Mouse (Mus musculus): ENCODE results near the gene Slc24a1.

Gene Slc24a1

DNA sequence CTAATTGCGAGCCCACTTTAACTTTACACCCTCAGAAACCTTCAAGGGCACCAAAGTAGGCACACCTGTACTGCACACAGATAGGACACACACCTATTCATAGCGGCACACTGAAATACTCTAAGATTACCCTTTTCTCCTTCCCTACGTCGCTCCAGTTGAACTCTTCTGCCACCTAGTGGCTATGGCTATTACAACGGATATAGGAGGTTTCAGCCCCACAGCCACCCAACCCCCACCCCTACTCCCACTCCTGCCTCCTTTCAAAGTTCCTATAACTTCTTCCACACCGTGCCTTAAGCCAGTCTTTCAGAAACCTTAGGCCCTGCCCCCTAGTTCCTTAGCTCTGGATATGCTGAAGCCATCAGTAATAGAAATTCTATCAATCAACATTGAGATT is 14.9 kb downstream of the Slc24a1 start:
- DNase-seq = peak; percentile 74

DNA sequence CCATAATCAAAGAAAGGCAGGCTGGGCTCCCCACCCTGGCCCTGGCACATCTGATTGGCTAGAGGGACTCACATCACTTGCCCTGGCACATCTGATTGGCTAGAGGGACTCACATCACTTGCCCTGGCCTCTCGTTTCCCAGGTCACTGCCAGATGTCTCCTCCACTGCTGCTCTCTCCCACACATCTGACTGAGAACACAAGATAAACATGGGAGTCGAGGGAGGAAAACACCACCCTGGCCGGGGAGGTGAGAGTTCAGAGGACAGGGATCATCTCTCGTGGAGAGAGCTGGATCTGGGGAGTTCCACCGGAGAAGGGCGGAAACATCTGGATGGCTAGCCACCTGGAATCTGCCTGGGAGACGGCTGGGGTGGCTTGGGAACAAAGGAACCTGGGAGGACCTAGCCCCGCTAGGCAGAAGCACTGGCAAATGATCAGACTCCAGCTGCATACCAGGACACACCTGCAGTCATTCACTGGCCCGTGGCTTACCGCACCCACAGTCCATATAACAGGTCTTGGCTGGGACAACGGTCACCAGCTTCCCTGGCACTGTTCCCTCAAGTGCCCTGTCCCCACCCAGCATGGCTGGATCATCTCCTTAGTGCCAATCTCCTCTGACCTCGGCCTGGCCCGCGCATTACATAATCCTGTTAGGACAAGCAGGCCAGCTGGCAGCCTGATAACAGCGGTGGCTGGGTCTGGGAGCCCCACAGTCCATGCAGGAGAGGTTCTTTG is 17.2 kb downstream of the Slc24a1 start:
- DNase-seq = peak; percentile 70

DNA sequence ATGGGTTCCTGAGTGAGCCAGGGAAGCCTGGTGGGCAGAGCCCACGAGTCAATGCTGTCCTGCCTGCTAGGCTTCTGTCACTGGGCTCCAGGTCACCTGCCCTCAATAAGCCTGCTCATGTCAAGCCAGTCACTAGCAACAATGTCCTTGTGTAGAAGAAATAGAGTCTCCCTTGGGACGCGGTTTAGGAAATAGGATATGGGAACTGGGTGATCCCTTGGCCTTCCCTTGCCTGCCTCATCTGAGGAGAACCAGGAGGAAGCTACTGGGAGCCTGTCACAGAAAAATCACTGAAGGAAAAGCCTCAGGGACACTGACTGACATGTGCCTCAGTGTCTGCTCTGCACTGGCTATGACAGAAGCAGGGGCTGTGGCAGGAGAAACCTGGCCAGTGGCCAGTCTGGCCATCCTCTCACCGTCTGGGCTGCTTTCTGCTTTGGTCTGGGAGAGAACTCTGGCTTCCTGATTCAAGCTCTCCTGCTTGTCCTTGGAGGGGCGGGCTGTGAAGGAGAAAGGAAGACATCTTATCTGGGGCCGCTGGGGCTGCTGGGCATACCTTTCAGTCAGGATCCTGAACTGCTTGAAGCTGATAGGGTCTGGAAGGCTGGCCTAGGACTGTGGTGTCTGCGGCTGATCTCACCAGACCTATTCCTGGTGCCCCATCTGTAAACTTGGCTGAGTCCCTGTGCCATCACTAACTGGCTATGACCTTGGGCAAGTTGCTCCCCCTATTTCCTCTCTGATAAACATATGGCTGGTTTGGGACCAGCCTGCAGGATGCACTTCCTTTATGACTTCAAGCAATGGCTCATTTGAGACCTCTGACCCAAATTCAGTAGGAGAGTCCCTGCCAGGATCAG is 19.4 kb downstream of the Slc24a1 start:
- DNase-seq = no peak

DNA sequence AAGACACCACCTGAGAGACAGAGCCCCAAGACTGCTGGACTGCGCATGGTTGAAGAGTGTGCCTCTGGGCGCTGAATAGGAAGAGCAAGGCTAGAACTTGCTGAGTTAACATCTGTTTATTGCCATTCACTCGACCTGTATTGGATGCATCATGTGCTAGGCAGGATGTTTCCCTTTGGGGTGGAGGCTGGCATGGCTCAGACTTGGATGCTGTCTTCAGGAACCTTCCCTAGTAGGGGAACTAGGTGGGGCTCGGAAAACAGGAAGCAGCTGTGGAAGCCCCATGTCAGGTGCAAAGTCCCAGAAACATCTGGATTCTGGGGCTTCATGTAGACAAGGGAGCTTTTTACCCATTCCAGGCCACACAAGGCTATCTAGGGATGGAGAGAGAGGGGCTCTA is 21.2 kb downstream of the Slc24a1 start:
- no peak for DNase-seq

DNA sequence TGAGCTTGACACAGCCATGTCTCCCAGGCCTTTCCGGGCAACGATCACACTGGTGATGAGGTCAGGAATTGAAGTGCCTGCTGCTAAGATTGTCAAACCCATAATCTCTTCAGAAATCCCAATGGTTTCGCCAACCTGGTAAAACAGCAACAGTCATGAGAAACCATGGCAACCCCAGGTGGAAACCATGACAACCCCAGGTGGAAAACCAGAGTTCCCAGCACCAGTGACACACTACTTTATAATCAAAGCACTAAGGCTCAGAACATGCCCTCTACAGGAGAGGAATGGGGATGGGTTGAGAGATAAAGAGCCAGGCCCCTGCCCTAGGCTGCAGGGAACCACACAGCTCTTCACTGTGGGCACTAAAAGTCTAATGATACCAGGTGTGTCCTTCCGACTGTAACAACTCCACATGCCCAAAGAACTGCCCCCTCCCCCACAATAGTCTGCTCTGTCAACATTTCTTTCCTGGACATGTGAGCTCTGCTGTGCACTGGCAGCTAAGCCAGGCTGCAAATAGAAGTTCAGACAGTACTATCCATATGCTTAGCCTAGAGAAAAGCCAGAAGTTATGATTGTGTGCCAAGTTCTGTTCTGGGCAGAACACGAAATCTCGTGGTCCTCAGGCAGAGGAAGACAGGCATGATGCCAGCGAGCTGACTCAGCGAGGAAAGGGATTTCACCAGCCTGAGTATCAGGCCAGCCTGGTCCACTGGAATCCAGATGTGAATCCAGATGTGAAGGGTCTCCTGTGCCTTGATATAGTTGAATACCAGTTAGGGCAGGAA is 25.0 kb downstream of the Slc24a1 start:
- DNase-seq = no peak

DNA sequence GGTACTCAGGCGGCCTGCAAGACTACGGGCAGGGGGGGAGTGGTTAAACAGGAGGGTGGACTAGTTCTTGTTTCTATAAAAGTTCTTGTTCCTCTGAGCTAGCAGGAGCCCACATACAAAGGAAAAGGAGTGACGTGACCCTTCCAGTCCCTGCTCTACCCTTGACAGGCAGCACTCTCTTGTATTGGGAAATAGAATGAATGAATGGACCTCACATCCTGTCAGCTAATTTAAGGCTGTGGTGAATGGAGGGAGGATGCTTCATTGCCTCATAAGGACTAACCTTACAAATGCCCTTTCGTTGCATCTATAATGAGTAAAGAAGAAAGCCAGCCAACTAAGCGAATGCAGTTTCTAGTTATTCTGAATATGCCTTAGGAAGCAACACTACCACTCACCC is 25.6 kb downstream of the Slc24a1 start:
- DNase-seq = no peak

DNA sequence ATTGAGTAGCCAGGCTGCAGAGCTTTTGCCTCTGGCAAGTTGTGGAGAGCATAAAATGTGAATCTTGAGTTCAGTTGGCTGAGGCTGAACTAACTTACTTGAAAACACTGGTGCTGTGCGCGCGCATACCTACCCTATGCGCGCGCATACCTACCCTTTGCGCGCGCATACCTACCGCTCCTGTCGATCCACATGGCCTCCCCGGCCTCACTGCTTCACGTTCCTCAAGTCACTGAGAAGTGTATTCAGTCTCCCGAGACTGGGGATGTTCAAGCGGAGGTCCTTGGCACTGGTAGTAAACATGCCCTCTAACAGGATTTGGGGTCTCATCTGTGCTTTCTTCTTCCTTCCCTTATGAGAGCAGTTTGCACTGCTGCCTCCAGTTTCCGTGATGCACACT is 32.8 kb downstream of the Slc24a1 start:
- peak; percentile 38 for DNase-seq

DNA sequence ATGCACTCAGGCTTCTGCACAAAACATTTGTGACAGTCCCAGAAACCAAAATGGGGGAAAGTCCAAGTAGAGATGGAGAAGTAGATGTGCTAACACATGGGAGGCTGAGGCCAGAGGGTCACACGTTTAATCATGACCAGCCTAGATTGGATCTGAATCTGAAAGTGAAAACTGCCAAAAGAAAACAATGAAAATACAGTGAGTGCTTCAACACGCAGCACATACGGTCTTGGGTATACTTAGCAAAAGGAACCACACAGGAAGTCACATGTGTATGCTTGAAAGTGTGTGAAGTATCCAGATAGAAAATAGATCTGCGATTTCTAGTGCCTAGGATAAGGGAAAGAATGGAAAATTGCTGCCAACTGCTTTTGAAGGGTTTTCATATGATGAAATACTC is 36.8 kb downstream of the Slc24a1 start:
- no peak for DNase-seq

DNA sequence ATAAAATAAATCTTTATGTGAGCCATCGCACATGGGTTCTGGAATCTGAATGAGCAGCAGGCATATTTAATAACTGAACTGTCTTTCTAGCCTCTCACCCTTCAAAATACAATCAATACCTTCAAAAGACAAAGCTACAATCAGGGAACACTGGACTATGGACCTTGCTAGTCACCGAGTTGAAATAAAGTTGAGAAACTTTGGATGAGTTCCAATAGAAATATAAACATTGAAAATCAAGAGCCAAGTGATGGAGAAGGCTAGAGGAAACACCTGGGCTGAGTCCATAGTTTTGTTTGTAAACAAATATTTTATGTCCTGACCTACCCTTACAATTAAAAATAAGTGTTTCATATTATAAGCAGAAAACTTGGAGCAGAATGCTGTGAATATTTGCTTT is 37.4 kb downstream of the Slc24a1 start:
- no peak for DNase-seq

DNA sequence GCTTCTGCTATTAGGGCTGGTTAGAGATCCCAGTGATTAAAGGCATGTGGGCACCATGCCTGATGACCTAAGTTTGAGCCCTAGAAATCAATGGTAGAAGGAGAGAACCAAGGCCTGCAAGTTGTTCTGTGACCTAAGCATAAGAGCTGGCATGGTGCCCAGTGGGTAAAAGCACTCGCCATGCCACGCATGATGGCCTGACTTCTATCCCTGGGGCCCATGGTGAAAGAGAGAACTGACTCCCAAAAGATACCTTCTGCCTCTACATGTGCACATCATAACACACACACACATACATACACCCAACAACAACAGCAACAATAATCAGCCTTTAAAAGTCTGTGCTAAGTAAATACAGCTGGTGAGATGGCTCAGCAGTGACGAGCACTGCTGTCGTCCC is 38.0 kb downstream of the Slc24a1 start:
- no peak for DNase-seq

DNA sequence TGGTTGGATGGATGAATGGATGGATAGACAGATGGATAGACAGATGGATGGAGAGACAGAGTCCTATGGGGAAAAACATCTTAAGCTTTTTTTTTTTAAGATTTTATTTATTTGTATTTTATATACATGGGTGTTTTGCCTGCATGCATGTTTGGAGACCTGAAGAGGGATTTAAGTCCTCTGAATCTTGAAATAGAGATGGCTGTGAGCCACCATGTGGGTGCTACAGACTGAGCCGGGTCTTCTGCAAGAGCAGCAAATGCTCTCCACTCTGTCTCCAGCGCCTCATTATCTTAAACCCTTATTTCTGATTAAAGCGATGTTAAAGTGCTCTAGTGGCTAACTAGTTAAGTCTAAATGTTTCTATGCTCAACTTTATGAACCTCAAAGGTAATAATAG is 44.0 kb downstream of the Slc24a1 start:
- no peak for DNase-seq

DNA sequence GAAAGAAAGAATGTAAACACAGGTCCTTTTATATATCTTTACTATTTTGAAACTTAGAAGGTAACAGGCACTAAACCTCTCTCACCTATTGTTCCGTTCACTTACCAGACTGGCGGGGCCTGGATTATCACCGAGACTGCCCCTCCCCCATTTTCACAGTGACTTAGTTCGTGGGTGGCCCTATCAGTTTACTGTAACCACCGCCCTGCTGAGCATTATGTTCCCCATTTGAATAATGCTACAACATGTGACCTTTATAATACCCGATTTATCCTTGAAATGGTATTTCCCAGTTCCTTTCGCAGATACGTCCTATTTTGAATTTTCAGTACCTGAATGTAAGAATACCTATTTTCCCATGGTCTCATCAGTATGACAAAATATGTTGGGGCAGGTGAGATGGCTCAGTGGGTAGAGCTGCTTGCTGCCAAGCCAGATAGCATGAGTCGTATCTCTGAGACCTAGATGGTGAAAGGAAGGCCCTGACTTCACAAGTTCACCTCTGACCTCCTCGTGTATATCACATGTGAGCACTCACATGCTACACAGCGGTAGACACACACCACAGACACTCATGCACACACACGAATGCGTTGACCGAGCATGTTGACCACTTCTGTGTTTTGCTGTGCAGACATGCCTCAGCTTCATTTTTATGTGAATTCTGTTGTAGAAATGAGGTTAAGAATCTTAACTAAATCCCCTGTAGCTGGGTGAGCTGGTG is 46.3 kb downstream of the Slc24a1 start:
- DNase-seq = no peak

DNA sequence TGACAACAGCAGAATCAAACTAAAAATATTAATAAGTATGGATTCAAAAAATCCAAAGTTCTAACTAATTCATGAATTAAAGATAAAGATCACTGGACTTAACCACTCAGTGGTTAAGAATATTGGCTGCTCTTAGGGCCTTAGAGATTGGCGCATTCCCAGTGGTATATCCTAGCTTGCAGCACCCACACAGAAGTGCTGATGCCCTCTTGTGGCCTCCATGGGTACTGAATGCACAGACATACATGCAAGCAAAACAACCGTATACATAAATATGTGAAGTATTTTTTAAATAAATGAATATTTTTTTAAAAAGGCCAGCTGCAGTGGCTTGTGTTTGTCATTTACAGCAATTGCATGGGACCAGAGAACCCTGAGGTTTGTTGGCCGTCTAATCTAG is 48.0 kb downstream of the Slc24a1 start:
- DNase-seq = peak; percentile 86

DNA sequence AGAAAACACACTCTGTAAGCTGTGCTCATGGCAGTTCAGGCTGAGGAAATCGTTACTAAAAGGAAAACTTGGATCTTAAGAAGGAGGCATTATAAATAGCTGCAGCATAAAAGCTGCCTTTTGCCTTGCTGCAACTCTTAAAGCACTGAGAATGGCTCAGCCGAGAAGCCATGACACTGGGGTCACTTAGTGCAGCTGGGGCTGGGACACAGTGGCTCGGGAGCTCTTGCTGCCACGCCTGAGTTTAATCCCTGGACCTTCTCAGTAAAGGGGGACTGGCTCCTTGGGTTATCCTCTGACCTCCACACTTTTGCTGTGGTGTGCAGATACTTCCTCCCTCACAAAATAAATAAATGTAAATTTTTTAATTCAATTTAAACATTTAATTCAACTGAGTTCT is 48.5 kb downstream of the Slc24a1 start:
- DNase-seq = no peak

DNA sequence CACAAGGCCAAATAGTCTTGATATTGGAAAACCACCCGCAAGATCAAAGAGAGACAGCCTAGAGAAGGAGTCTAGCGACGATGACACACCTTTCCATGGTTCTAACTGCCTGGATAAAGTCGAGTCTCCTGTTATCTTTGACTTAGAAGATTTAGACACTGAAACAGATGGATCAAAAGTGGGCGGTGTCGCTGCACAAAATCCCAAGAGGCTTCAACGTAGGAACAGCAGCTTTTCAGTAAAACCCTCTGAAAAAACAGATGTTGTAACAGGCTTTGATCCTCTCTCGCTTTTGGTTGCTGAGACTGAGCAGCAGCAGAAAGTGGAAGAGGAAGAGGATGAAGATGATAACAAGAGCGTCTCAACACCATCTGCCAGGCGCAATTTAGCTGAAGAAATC is 54.8 kb downstream of the Slc24a1 start:
- no peak for DNase-seq

DNA sequence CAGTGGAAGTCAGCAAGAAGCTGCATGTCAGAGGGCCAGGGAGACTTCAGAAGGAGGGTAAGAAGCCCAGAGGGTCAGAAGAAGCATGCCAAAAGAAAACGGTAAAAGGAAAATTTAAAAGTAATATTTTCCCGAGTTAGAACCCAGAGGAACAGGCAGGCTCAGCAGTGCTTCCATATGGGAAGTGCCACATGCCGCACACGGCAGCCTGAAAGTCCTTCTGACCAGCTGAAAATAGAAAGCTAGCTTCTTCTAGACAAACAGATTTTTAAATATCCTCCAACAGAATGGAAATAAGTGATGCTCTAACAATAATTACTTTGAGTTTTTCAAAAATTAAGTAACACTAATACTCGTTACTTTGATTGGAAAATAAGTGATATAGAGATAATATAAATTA is 65.4 kb downstream of the Slc24a1 start:
- DNase-seq = no peak
